Mouse (Mus musculus) hematopoietic multipotent progenitor cell, adult 10-12 weeks (in vitro differentiated cells): ENCODE results near the gene Olfr1040. TPM values are rescaled to one million over a fixed set of nuclear protein-coding genes. Genes with fewer than 3 reads are reported as not detected.

Experiments used
- polyA plus RNA-seq: library from polyadenylated mRNA; stranded (reverse); fragments of >175 nt; gene quantifications from 2 replicates; pipeline ENCODE4 v1.2.3, GENCODE M21; 2012; ENCODE audit warnings: low replicate concordance

Gene Olfr1040
- polyA plus RNA-seq = not detected in 2 replicates

DNA sequence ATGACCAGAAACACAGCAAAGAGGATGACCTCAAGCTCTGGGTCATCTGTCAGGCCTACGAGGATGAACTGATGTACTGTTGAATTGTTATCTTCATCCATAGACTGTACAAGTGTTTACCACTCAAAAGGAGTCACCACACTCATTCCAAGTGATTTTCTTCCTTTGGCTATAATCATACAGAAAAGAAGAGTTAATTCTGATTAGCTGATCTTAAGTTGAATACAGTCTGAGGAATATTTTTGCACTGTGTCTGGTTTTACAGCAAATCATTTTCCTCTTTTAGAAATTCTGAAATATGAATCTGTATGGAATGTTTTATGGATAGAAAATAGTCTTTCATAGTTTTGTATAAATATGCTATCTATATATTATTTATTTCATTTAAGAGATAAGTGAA, at the start of gene Olfr1040:
Gene Olfr1040 (minus strand): TSS at position 101 of the 400 bp plus-strand sequence.

GRCm38 (mm10) chr2:86185583-86185982, 39.1 kb upstream of the Olfr1040 start, which contains the start of gene Olfr52:
Gene Olfr52, minus strand, starts transcription at chr2:86185683.

DNA sequence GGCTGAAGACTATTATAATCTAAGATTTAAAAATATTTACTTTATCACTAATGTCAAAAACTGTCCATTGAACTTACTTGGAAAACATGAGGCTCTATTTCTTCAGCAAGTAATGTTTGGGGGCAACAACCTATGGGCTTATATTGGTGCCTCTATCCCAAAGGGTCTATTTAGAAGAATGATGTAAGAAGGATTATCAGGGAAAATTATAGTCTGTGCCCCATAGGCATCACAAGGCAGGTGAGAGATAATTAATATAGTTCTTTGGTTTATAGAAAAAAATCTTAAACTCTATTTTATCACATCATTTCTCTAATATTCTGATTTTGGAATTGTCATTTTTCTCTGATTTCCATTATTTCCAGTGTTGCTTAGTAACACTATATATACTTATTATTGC, 31.2 kb upstream of the Olfr1040 start, which contains the start of gene Olfr1044:
Gene Olfr1044 (minus strand): TSS at position 101 of the 400 bp plus-strand sequence.

DNA sequence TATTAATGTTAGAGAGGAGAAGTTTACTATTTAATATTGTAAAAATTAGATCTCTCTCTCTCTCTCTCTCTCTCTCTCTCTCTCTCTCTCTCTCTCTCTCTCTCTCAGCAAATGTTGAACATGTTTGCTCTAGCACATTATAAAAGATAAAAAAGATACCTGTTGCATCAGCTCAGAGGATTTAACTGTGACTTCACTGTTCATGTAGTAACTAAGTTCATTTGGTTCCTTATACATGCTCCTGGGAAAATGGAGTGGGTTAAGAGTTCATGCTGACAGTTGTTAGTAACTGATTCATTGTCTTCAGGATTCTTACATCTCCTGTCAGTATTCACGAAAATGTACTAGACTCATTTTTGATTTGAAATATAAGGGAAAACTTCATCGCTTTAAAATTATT, 20.9 kb upstream of the Olfr1040 start, which contains the start of gene Olfr1043:
Gene Olfr1043 (minus strand): TSS at position 101 of the 400 bp plus-strand sequence.

DNA sequence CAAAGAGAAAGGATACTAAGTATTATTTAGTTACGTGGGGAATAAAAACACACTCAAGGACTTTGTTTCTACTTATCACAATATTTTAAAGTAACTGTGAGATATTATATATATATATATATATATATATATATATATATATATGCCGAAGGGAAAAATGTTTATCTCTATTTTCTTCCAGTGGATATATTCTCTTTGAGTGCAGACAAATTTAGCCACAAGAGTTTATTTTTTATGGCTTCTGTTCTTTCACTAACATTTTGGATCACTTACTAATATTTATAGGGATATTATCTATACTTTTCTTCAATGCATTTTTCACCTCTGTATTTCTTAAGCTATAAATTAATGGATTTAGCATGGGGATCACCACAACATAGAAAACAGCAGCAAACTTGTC, 15.2 kb upstream of the Olfr1040 start, which contains the start of gene Olfr1042:
Gene Olfr1042 (minus strand): TSS at position 101 of the 400 bp plus-strand sequence.

DNA sequence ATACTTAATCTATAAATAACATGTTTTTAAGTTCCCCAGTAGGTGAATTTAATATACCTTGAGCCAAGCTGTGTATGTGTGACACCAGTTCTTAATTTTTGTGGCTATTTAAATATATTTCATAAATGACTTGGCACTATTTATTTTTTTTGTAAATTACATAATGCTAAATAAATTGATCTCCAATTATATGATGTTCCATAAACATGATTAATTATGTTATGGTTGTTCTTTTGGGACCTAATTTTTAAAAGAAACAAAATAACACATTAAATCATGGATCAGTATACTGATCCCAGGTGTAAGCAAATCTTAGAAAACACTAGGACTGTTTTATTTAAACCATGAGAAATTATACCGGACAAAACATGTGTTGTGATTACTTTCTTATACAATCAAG, 10.7 kb downstream of the Olfr1040 start, which contains the start of gene Olfr1039:
Gene Olfr1039 (minus strand): TSS at position 101 of the 400 bp plus-strand sequence.

Other genes with a start within 250 kb of the Olfr1040 start
- gene Olfr1024, start 241.7 kb downstream of the Olfr1040 start, polyA plus RNA-seq = not detected in 2 replicates
- gene Olfr1025-ps1, start 231.5 kb downstream of the Olfr1040 start, polyA plus RNA-seq = not detected in 2 replicates
- gene Olfr1026, start 225.2 kb downstream of the Olfr1040 start, polyA plus RNA-seq = not detected in 2 replicates
- gene Olfr1028, start 196.3 kb downstream of the Olfr1040 start, polyA plus RNA-seq = not detected in 2 replicates
- not detected in 2 replicates for gene Olfr1029, start 172.8 kb downstream of the Olfr1040 start, polyA plus RNA-seq
- gene Olfr1030, start 167.5 kb downstream of the Olfr1040 start, polyA plus RNA-seq = not detected in 2 replicates
- gene Olfr1031, start 156.4 kb downstream of the Olfr1040 start, polyA plus RNA-seq = not detected in 2 replicates
- not detected in 2 replicates for gene Olfr1032, start 141.2 kb downstream of the Olfr1040 start, polyA plus RNA-seq
- gene Olfr1033, start 126.1 kb downstream of the Olfr1040 start, polyA plus RNA-seq = not detected in 2 replicates
- gene Olfr1034, start 100.9 kb downstream of the Olfr1040 start, polyA plus RNA-seq = not detected in 2 replicates
- not detected in 2 replicates for gene Olfr1036, start 72.7 kb downstream of the Olfr1040 start, polyA plus RNA-seq
- not detected in 2 replicates for gene Olfr1037, start 59.3 kb downstream of the Olfr1040 start, polyA plus RNA-seq
- gene Olfr1039, start 10.8 kb downstream of the Olfr1040 start, polyA plus RNA-seq = not detected in 2 replicates
- not detected in 2 replicates for gene Olfr1042, start 15.1 kb upstream of the Olfr1040 start, polyA plus RNA-seq
- not detected in 2 replicates for gene Olfr1043, start 20.8 kb upstream of the Olfr1040 start, polyA plus RNA-seq
- gene Olfr1044, start 31.1 kb upstream of the Olfr1040 start, polyA plus RNA-seq = 0.09 TPM in 1 of 2 replicates, not detected in the other
- gene Olfr52, start 39.0 kb upstream of the Olfr1040 start, polyA plus RNA-seq = not detected in 2 replicates
- not detected in 2 replicates for gene Olfr1045, start 56.3 kb upstream of the Olfr1040 start, polyA plus RNA-seq
- not detected in 2 replicates for gene Olfr1046, start 72.6 kb upstream of the Olfr1040 start, polyA plus RNA-seq
- gene Olfr1047, start 84.7 kb upstream of the Olfr1040 start, polyA plus RNA-seq = not detected in 2 replicates
- gene Olfr1048, start 93.6 kb upstream of the Olfr1040 start, polyA plus RNA-seq = not detected in 2 replicates
- not detected in 2 replicates for gene Olfr1049, start 111.6 kb upstream of the Olfr1040 start, polyA plus RNA-seq
- gene Olfr1051, start 132.4 kb upstream of the Olfr1040 start, polyA plus RNA-seq = not detected in 2 replicates
- gene Olfr1052, start 145.7 kb upstream of the Olfr1040 start, polyA plus RNA-seq = not detected in 2 replicates
- not detected in 2 replicates for gene Olfr1053, start 168.6 kb upstream of the Olfr1040 start, polyA plus RNA-seq
- gene Olfr1054, start 188.7 kb upstream of the Olfr1040 start, polyA plus RNA-seq = not detected in 2 replicates
- not detected in 2 replicates for gene Olfr1055, start 203.6 kb upstream of the Olfr1040 start, polyA plus RNA-seq
- not detected in 2 replicates for gene Olfr1056, start 215.7 kb upstream of the Olfr1040 start, polyA plus RNA-seq
- gene Olfr1057, start 231.7 kb upstream of the Olfr1040 start, polyA plus RNA-seq = not detected in 2 replicates
- not detected in 2 replicates for gene Olfr1058, start 241.8 kb upstream of the Olfr1040 start, polyA plus RNA-seq